Mouse (Mus musculus) adrenal gland, adult 2 months (tissue): ENCODE measurements at regions not wholly inside any gene's neighbourhood (a gene's known extent, or its start where the extent isn't known, plus 50 kb on each side); places are given as distances from the start of the nearest gene placed in this dataset.

Experiments used
- DNase-seq: peaks from one replicate; pipeline ENCODE4 v3.0.0; 2021

DNA sequence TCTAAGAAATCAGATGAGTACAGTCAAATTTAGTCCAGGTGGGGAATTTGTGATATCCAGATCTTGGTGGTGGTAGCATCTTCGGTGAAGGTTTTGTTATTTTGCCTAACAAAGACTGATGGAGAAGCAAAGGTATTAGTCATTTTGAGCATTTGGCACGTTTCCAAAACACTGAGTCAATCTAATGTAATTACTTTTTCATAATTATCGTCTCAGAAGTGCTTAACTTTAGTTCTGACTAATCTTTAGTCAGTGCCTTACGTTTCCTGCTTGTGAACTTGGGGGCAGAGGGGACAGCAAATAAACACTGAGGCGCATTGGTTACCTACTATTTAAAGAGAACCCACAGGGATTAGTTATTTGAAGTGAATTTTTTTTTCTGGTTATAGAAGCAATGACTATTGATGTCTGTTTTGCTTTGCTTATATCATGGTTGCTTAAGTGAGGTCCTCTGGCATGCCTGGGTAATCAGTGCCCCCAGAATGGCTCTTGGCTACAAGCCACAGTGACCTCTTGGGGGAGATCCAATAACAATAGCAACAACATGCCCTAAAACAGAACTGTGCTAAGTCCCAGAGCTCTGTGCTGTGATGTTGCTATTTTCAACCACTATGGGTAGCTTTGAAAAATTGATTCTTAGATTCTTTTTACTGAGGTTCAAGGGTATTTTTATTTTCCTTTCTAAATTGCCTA lies 275.1 kb downstream of the Gpat3 start:
- no peak for DNase-seq

DNA sequence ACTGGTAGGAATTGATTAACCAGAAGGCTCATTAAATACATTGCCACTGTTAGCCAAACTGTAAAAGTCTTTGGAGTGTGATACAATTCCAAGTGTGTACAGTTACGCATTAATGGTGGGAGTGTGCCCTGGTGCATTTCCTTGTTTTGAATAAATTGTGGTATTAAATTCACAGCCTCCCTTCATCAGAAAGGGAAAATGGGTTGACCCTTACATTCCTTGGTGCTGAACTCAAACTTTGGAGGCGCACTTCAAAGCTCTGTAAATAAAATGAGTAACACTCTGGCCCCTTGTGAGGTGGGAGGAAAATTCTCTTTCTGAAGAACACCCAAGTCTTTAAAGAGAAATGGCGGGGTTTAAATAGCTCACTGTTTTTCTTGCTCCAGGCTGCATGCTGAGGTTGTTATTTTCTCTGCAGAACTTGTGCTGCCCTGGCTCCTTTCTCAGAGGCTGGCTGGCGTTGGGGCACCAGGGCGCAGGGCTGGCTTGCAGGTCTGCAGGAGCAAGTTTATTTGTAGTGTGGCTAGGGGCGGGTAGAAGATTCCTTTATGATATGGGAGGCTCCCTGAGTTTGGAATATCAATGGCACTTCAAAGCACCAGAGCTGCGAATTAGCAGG lies 266.7 kb downstream of the Gpat3 start:
- no peak for DNase-seq

GRCm38 (mm10) chr5:101111619-101112018 lies 266.1 kb downstream of the Gpat3 start:
- DNase-seq: no peak

DNA sequence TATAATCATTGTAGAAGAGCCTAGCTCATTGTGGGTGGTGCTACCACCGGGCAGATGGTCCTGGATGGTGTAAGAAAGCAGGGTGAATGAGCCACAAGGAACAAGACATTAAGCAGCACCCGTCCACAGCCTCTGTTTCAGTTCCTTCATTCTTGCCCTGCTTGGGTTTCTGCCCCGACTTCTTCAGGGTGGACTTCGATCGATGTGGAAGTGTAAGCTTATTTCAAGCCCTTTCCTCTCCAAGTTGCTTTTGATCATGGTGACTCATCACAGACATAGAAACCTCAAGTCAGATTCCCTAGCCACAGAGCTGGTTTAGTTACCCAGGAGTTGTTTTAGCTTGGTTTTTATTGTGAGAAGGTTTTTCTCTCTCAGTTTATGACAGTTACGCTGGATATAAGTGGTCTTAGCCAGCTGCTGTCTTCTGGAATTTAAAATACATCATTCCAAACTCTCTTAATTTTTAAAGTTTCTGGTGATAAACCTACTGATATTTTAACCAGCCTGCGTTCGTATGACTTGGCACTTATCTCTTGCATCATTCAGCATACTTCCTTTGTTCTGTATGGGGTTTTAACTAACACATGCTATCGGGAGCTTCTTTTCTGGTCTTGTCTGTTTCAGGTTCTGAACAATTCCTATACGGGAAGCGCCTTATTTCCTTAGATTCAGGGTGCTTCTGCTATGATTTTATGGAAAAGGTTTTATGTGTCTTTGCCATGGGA lies 255.6 kb downstream of the Gpat3 start:
- no peak for DNase-seq

DNA sequence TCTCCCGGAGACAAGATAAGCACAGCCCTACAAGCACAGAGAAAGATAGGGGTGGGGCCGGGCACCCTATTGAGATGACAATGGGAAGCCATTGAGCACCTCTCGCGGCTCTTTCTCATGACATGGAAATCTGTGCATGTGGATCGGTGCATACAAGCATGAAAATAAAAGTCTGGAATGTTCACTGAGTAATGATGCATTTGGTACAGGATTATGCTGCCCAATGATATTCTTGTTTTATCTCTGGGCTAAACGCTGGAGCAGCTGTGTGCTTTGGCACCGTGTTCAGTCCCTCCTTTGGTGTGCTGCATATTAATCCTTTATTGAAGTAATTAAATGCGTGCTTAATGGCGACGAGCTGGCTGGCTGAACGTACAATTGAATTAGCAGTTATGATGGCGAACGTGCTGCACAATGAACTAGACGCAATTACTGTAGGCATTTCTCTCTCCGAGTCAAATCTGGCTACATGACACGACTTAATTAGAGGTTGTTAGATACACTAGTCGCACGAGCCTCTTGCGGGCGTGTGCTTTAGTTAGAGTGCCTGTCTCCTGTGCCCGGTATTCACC lies 245.6 kb downstream of the Gpat3 start:
- DNase-seq: no peak

- DNase-seq: no peak
Observed at GRCm38 (mm10) chr5:101090415-101091026, 245.0 kb downstream of the Gpat3 start.

DNA sequence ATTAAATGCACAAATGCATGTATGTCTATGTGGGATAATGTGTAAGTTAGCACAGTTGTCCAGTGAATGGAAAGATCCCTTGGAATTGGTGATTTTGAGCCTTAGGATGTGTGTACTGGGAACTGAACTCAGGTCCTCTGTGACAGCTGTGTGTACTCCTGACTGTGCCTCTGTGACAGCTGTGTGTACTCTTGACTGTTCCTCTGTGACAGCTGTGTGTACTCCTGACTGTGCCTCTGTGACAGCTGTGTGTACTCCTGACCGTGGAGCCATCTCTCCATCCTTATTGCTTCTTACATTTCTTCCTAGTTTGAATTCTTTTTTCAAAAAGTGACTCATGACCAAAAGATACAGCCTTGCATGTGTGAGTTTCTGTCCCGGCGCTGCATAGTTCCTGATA lies 239.7 kb downstream of the Gpat3 start:
- no peak for DNase-seq

DNA sequence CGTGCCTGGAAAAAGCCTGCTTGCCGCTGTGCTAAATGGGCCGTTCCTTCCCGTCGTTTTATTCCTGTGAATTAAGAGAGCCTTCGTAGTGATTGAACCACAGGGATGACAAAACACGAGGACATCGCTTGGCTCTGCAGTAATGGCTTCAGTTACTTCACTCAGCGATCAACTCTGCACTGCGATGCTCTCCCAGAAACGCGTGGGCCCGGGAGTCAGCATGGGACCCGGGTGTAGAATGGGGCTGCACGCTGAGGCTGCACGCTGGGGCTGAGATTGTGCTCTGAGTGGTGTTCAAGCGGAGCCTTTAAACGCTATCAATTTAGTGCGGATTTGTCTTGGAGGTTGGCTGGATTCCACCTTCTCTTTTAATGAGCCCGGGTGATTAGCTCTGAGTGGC lies 237.1 kb downstream of the Gpat3 start:
- DNase-seq: no peak

GRCm38 (mm10) chr5:101064308-101064707 lies 218.8 kb downstream of the Gpat3 start:
- DNase-seq: no peak

- DNase-seq: no peak
Observed at GRCm38 (mm10) chr5:101063254-101063653, 217.7 kb downstream of the Gpat3 start.

DNA sequence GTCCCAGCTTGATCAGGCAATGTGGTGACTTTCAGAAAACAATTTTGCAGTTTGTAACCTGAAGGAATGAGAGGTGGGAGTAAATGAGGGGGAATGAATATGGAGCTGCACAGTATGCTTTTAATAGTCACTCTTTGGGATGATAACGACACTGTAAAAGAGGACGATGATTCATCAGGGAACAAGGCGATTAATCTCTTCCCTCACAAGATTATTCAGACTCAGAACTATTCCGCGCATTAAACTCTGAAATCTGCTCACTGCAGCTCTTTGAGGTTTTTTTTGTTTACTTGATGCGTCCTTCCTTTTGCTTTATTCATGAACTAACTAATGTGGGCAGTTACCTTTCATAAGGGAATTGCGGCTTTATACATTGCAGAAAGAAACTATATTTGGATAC lies 206.1 kb downstream of the Gpat3 start:
- DNase-seq: no peak

DNA sequence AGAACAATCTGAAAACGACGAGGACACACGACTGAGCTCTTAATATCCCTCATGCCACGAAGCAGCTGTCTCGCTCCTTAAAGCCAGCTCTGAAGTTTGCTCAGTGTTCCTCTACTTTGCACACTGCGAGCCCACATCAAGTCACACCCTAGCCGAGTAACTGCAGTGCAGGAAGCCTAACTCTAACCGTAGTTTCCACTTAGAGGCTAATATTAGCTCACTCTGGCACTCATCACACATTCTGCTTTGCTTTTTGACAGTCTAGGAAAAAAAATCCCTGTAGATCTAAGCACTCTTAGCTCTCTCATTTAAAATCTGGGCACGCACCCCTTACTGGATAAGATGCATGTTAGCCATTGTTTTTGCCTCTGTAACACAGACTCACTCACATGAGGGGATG lies 195.0 kb downstream of the Gpat3 start:
- no peak for DNase-seq

GRCm38 (mm10) chr5:101032968-101033367 lies 187.5 kb downstream of the Gpat3 start:
- no peak for DNase-seq

- no peak for DNase-seq
Observed at GRCm38 (mm10) chr5:101032147-101032900, 186.8 kb downstream of the Gpat3 start.

DNA sequence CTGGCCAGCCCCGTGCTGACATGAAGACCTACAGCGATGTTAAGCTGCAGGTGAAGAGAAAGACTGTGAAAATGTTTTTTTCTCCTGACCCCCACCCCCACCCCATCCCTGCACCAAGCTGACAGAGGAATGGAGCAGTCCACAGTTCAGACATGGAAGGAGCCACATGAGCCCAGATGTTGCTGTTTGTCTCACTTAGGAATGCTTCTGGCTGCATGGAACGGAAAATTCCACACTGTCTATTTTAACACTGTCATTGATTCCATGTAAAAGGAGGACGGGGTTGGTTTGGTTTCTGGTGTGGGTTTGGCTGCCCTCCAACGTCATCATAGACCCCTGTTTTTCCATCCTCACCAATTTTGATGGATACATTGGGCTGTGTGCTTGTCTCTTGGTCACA lies 179.3 kb downstream of the Gpat3 start:
- no peak for DNase-seq

DNA sequence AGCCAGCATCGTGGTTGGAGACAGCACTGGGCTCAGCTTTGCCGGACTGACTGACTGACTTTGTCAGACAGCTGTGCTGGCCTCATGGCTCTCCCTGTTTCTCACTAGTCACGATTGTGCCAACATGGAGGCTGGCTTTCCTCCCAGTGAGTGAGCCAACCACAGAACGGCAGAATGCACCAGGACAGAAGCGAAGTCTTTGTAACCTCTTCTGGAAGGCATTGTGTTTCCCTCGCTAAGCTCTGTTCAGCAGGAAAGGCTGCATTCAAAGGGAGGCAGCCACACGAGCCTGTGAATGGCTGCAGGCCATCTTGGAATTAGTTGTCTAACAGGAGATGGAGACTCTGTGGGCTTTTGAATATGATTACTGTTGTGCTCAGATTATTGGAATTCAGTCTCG lies 178.3 kb downstream of the Gpat3 start:
- DNase-seq: no peak

DNA sequence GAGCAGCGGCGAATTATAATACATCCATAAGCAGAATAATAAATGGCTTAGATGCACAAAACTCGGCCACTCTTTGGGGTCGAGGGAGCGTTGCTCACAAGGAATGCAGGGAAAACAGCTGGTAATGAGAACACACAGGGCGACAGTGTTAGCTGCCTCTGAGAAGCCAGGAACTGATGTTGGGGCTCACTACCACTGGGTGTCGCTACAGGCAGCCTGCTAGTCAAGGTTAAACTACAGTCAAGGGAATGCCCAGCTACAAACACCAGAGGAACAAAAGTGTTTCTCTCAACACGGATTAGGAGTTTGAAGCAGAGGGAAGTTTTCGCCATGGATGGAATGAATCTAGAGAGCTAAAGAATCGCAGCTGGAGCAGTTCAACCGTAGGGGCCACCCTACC lies 175.3 kb downstream of the Gpat3 start:
- DNase-seq: peak; percentile 48

GRCm38 (mm10) chr5:101013844-101014243 lies 168.3 kb downstream of the Gpat3 start:
- DNase-seq: no peak

- DNase-seq: no peak
Observed at GRCm38 (mm10) chr5:101005216-101005615, 159.7 kb downstream of the Gpat3 start.

- no peak for DNase-seq
Observed at GRCm38 (mm10) chr5:101000436-101000835, 154.9 kb downstream of the Gpat3 start.

GRCm38 (mm10) chr5:100992365-100992764 lies 146.9 kb downstream of the Gpat3 start:
- DNase-seq: no peak

- DNase-seq: peak; percentile 19
Observed at GRCm38 (mm10) chr5:100991626-100992025, 146.1 kb downstream of the Gpat3 start.
